ENCODE assay signal across 13 mouse cellular contexts in the genomic region with DNA sequence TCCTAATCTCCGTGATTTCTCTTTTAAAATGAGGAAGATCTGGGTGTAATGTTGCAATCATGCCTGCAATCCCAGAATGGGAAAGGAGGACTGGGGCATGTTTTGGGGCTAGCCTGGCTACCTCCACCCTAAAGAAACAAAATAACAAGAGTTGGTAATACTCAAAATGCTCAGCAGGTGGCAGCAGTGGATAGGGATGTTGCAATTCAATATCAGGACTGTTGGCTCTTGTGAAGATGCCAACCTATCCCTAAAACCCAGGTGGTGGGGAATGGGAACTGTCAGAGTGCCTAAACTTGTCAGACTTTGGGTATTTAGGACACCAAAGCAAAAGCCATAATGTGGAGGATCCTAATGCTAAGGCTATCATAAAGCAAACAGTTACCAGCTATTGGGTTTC. TPM values are rescaled to one million over a fixed set of nuclear protein-coding genes. Genes with fewer than 3 reads are reported as not detected.
A peak's percentile ranks its signal among the peaks of the same experiment; 100 is the strongest.
DNase-seq lines count a peak whose midpoint lies in the region; ATAC-seq and TF ChIP-seq lines count a peak whose summit lies in the region.
"Not testable (repeated sequence)": the region's sequence is repeated elsewhere in the genome, so short reads cannot be mapped to it uniquely, and the experiment has no call there.
"Had no signal": no experiment of that assay in that cellular context is flagged by ENCODE, and none has a peak within 500 bp of the region (broad histone marks: within the 10 kb centered on the region; RNA-seq: fewer than 3 reads in every experiment).

No protein-coding gene starts in this region.

- not testable (repeated sequence) for H3K9me3 ChIP-seq in intestine, postnatal 0 days (ENCODE audit: control insufficient read depth)

- H3K27ac ChIP-seq in intestine, postnatal 0 days (ENCODE audit: low read depth, low read length) = not testable (repeated sequence)

- H3K4me3 ChIP-seq in intestine, postnatal 0 days (ENCODE audit: low read depth, low read length) = not testable (repeated sequence)

- H3K27me3 ChIP-seq in intestine, postnatal 0 days (replicated peaks; ENCODE audit: control insufficient read depth, insufficient read depth, low read length) = not testable (repeated sequence)

- not testable (repeated sequence) for H3K9ac ChIP-seq in intestine, postnatal 0 days (ENCODE audit: low read depth, low read length)

- ATAC-seq in granulocyte monocyte progenitor cell, adult 5-6 weeks (replicated peaks; ENCODE audit: poor library complexity, severe bottlenecking) = peak; percentile 90
- not testable (repeated sequence) for ATAC-seq in intestine, postnatal 0 days
- peak; percentile 84 for ATAC-seq in megakaryocyte, adult 5-6 weeks (ENCODE audit: poor library complexity, severe bottlenecking)

- H3K36me3 ChIP-seq in intestine, postnatal 0 days (ENCODE audit: control insufficient read depth, insufficient read depth) = not testable (repeated sequence)

- intact Hi-C loops in left cerebral cortex, postnatal 14 days (cut with DNase I) = not testable (repeated sequence)

- H3K4me1 ChIP-seq in intestine, postnatal 0 days (replicated peaks; ENCODE audit: control insufficient read depth, insufficient read depth, low read length) = not testable (repeated sequence)

- peak; percentile 68 for TF ChIP-seq CTCF in intestine, postnatal 0 days (IDR thresholded peaks at IDR 0.05; ENCODE audit: low read depth)

- DNase-seq in Muller cell, postnatal 12 days (ENCODE audit: inconsistent ontology term) = peak; percentile 1
- peak; percentile 18 for DNase-seq in embryo, embryonic 11 days
- DNase-seq in left cerebral cortex, postnatal 14 days (ENCODE audit: low spot score in 2 of 2) = peak; percentile 5 to 11
- DNase-seq in retina, postnatal 1 day = peak; percentile 17

- H3K4me2 ChIP-seq in intestine, postnatal 0 days (replicated peaks; ENCODE audit: low read depth) = not testable (repeated sequence)

- 77% methylated on average over 1 of the region's 1 CpGs for WGBS in intestine, postnatal 0 days

RNA-seq across cellular contexts. Expression of a gene that starts 34.6 kb away (rescaled TPM):
- total RNA-seq in granulocyte monocyte progenitor cell, adult 5-6 weeks (2014; fragmentation: Nextera tagmentation) = not detected in 2 replicates
- 7.2 and 9.9 TPM in 2 replicates for total RNA-seq in granulocyte monocyte progenitor cell, adult 5-6 weeks (2017)
- 0.22 TPM in 2 replicates for polyA plus RNA-seq in intestine, postnatal 0 days (2015; fragmentation: Nextera tagmentation; extraction: Ambion mirVana)
- 1 to 10 TPM in 1 of 2 experiments, under 1 TPM in 1; 0.66 to 1.1 TPM for total RNA-seq in left cerebral cortex, postnatal 14 days (2021)
- 323 and 334 TPM in 2 replicates for total RNA-seq in megakaryocyte, adult 5-6 weeks (2015)
- total RNA-seq in megakaryocyte, adult 5-6 weeks (2017) = 586 and 674 TPM in 2 replicates
- total RNA-seq: left cerebral cortex, postnatal 10 days had no signal
- polyA plus RNA-seq: embryonic facial prominence, embryonic 12.5 days; hindbrain, embryonic 12.5 days had no signal

RNA-seq across cellular contexts. Expression of a gene that starts 55.8 kb away (rescaled TPM):
- not detected in 2 replicates for total RNA-seq in granulocyte monocyte progenitor cell, adult 5-6 weeks (2014; fragmentation: Nextera tagmentation)
- total RNA-seq in granulocyte monocyte progenitor cell, adult 5-6 weeks (2017) = not detected in 2 replicates
- polyA plus RNA-seq in intestine, postnatal 0 days (2015; fragmentation: Nextera tagmentation; extraction: Ambion mirVana) = not detected in 2 replicates
- total RNA-seq in left cerebral cortex, postnatal 14 days (2021) = not detected
- not detected in 2 replicates for total RNA-seq in megakaryocyte, adult 5-6 weeks (2015)
- not detected in 2 replicates for total RNA-seq in megakaryocyte, adult 5-6 weeks (2017)
- total RNA-seq: adrenal gland, postnatal 14 days; left cerebral cortex, postnatal 10 days had no signal
- polyA plus RNA-seq: embryonic facial prominence, embryonic 12.5 days; hindbrain, embryonic 12.5 days; lung, embryonic 16.5 days; thymus, postnatal 0 days had no signal

Comparison
In these comparisons a context has a peak if more than half of its experiments do, and no peak if none do; other contexts are left out.
1. RNA of a gene that starts 34.6 kb away (total RNA-seq): 323 to 674 TPM in megakaryocyte, adult 5-6 weeks; 7.2 to 9.9 TPM in granulocyte monocyte progenitor cell, adult 5-6 weeks and 0.66 to 1.1 TPM in left cerebral cortex, postnatal 14 days; every median in the first group is over 10 times any median in the second.
2. Peak in every context shown above with its lines, with median percentiles within 50 percentile points of each other: DNase-seq.